Mouse (Mus musculus) intestine, embryonic 16.5 days (tissue): Measurements from ENCODE around the gene Tfb1m. TPM values are rescaled to one million over a fixed set of nuclear protein-coding genes. Genes with fewer than 3 reads are reported as not detected.

Experiments used
- ATAC-seq: fragments of 200-750 bp; cut with Nextera tagmentation; 2 replicates; pipeline ENCODE4 v1.8.0; 2017; ENCODE audit warnings: moderate TSS enrichment, moderate library complexity
- H3K27ac ChIP-seq: fragments of 300-500 bp; sonication (generic); 2 replicates; pipeline ENCODE4 v1.5.1; 2014; ENCODE audit warnings: mild to moderate bottlenecking, low read length
- H3K27me3 ChIP-seq: fragments of 300-500 bp; sonication (generic); replicated peaks from 2 replicates; pipeline ENCODE4 v1.6.1; 2014; ENCODE audit warnings: low read length, control low read depth, mixed read lengths; ENCODE audit not compliant: control insufficient read depth, insufficient read depth
- H3K36me3 ChIP-seq: fragments of 300-500 bp; sonication (generic); 2 replicates; pipeline ENCODE4 v1.6.1; 2014; ENCODE audit warnings: low read length, control low read depth; ENCODE audit not compliant: control insufficient read depth, insufficient read depth
- H3K4me1 ChIP-seq: fragments of 300-500 bp; sonication (generic); 2 replicates; pipeline ENCODE4 v1.6.1; 2014; ENCODE audit warnings: low read length, control low read depth, mixed read lengths; ENCODE audit not compliant: control insufficient read depth, insufficient read depth
- H3K4me2 ChIP-seq: fragments of 300-500 bp; sonication (generic); 2 replicates; pipeline ENCODE4 v1.6.1; 2014; ENCODE audit warnings: low read depth, low read length, control low read depth
- H3K4me3 ChIP-seq: fragments of 300-500 bp; sonication (generic); 2 replicates; pipeline ENCODE4 v1.5.1; 2014; ENCODE audit warnings: mild to moderate bottlenecking, low read length
- H3K9ac ChIP-seq: fragments of 300-500 bp; sonication (generic); 2 replicates; pipeline ENCODE4 v1.6.1; 2014; ENCODE audit warnings: low read depth, low read length
- H3K9me3 ChIP-seq: fragments of 300-500 bp; sonication (generic); 2 replicates; pipeline ENCODE4 v1.6.1; 2016; ENCODE audit warnings: low read length, control low read depth; ENCODE audit not compliant: control insufficient read depth
- WGBS: fragments of 180-500 bp; shearing (Covaris S2); extraction: QIAGEN DNeasy Blood & Tissue Kit; methylation state at CpG from one replicate; pipeline ENCODE4 v1.1.7; 2014; 5-methylcytosine and 5-hydroxymethylcytosine counted together
- polyA plus RNA-seq: library from polyadenylated mRNA; unstranded; fragments of >200 nt; fragmentation: Nextera tagmentation; extraction: Ambion mirVana; gene quantifications from 2 replicates; pipeline ENCODE4 v1.2.1, GENCODE M21; 2015

Gene Tfb1m
- polyA plus RNA-seq, 1 experiment from 2014 or later, result 15.6 TPM

DNA sequence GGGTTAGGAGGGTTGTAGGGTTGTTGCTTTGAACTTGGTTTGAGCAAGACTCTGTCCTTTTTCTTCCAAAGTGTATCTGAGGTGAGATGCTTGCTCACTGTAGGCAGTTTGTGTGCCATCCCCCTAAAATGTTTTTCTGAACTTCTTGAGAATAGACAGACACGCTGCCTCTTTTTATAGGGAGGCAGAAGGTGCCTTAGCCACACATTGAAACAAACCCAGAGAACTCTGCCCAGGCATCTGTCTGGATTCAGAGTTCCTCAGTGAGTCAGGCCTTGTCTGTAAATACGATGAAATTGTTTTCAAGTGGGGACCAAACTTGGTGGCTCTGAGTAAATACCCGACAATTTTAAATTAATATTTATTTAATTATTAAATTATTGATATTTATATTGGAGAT, 59.0 kb downstream of the Tfb1m start:
- H3K4me3 ChIP-seq, result no peak overlapping the region
- H3K27ac ChIP-seq, result no peak overlapping the region
- H3K36me3 ChIP-seq, result no peaks in the 10 kb centered on the region
- WGBS, result 77% methylated on average over 3 of the region's 3 CpGs
- H3K9me3 ChIP-seq, result no peaks in the 10 kb centered on the region
- no peaks in the 10 kb centered on the region for H3K27me3 ChIP-seq
- no peak for ATAC-seq
- H3K4me1 ChIP-seq, result no peaks in the 10 kb centered on the region
- no peak overlapping the region for H3K4me2 ChIP-seq
- no peak overlapping the region for H3K9ac ChIP-seq

DNA sequence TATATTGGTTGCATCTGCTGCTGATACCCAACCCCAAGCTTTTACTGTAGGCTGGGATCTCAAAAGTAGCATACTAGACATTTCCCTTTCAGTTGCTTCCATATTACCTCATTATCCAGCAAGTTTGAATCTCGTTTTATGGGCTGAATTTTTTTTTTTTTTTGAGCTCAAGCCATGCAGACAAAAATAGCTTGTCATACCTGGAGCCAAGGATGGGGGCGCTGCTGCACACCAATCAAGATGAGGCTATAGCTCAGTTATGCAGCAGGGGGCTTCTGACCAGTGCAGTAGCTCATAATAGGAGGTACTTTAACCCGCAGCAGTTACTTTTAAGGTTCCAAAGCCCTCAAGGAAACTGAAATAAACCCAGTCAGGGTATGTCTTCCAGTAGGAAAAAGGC, 59.5 kb downstream of the Tfb1m start:
- H3K27me3 ChIP-seq, result no peaks in the 10 kb centered on the region
- 29% methylated on average over 3 of the region's 3 CpGs for WGBS
- H3K9me3 ChIP-seq, result no peaks in the 10 kb centered on the region
- H3K27ac ChIP-seq, result no peak overlapping the region
- no peaks in the 10 kb centered on the region for H3K36me3 ChIP-seq
- H3K4me2 ChIP-seq, result no peak overlapping the region
- no peak for ATAC-seq
- no peaks in the 10 kb centered on the region for H3K4me1 ChIP-seq
- no peak overlapping the region for H3K9ac ChIP-seq
- no peak overlapping the region for H3K4me3 ChIP-seq

- Histone ChIP-seq H3K9ac (no peak overlapping the region), H3K27ac (no peak overlapping the region), H3K36me3 (no peaks in the 10 kb centered on the region), H3K4me3 (no peak overlapping the region), H3K9me3 (no peaks in the 10 kb centered on the region), H3K4me1 (no peaks in the 10 kb centered on the region), H3K27me3 (no peaks in the 10 kb centered on the region), H3K4me2 (no peak overlapping the region)
- 84% methylated on average over 3 of the region's 3 CpGs for WGBS
- peak; percentile 67 for ATAC-seq
These were observed 61.5 kb downstream of the Tfb1m start for GRCm38 (mm10) chr17:3496080-3496479.

DNA sequence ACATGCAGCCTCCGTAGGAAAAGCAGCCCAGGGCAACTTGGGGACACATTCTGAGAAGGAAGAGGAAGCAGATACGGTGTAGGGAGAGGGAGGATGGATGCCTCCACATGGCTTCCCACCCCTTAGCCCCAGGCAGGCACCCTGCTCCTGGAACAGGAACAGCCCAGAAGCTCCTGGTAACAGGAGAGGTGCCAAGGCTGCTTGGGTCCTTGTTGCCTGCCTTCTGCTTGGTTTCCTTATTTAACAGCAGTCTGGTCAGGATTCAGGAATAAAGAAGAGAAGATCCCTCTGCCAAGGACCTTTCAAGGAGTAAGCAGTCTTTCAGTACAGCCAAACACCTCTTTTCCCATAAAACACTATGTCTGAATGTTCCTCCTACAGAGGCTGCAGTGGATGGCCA, 62.0 kb downstream of the Tfb1m start:
- Histone ChIP-seq H3K27me3 (no peaks in the 10 kb centered on the region), H3K4me2 (no peak overlapping the region), H3K9ac (no peak overlapping the region), H3K9me3 (no peaks in the 10 kb centered on the region), H3K27ac (no peak overlapping the region), H3K4me3 (no peak overlapping the region), H3K4me1 (no peaks in the 10 kb centered on the region), H3K36me3 (no peaks in the 10 kb centered on the region)
- WGBS, result 64% methylated on average over 2 of the region's 2 CpGs
- ATAC-seq, result no peak

GRCm38 (mm10) chr17:3491667-3492066, 65.9 kb downstream of the Tfb1m start:
- Histone ChIP-seq H3K4me2 (no peak overlapping the region), H3K9me3 (no peaks in the 10 kb centered on the region), H3K27me3 (no peaks in the 10 kb centered on the region), H3K4me1 (no peaks in the 10 kb centered on the region), H3K27ac (no peak overlapping the region), H3K4me3 (no peak overlapping the region), H3K9ac (no peak overlapping the region), H3K36me3 (no peaks in the 10 kb centered on the region)
- no peak for ATAC-seq
- WGBS, result 81% methylated on average over 6 of the region's 6 CpGs

DNA sequence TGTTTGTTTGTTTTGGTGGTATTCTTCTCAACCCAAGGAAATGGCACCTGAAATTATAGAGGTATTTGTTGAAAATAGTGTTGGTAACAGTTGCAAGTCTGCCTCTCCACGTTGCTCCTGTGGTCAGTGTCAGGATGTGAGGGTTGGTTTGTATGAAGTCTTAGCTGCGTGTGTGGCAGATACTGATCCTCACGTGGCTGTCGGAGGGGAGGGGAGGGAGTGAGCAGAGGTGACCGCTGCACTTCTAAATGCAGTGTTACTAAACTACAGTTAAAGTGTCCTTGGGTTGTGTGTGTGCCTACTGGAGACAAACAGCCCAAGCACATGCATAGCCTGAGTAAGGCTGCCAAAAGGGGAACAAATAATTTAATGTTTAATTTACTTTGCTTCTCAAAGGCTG, 66.5 kb downstream of the Tfb1m start:
- no peaks in the 10 kb centered on the region for H3K9me3 ChIP-seq
- H3K4me3 ChIP-seq, result no peak overlapping the region
- no peaks in the 10 kb centered on the region for H3K4me1 ChIP-seq

GRCm38 (mm10) chr17:3490216-3490895, 67.2 kb downstream of the Tfb1m start:
- Histone ChIP-seq H3K27me3 (no peaks in the 10 kb centered on the region), H3K36me3 (no peaks in the 10 kb centered on the region), H3K9me3 (no peaks in the 10 kb centered on the region), H3K4me1 (no peaks in the 10 kb centered on the region), H3K4me2 (no peak overlapping the region), H3K4me3 (no peak overlapping the region), H3K9ac (no peak overlapping the region), H3K27ac (no peak overlapping the region)
- ATAC-seq, result no peak
- 89% methylated on average over 11 of the region's 11 CpGs for WGBS

More for the DNA sequence above, 66.5 kb downstream of the Tfb1m start:
- Histone ChIP-seq H3K36me3 (no peaks in the 10 kb centered on the region), H3K4me2 (no peak overlapping the region), H3K27ac (no peak overlapping the region), H3K27me3 (no peaks in the 10 kb centered on the region), H3K9ac (no peak overlapping the region)
- 66% methylated on average over 5 of the region's 5 CpGs for WGBS
- no peak for ATAC-seq

- Histone ChIP-seq H3K4me3 (no peak overlapping the region), H3K36me3 (no peaks in the 10 kb centered on the region), H3K4me1 (no peaks in the 10 kb centered on the region), H3K27ac (no peak overlapping the region), H3K27me3 (no peaks in the 10 kb centered on the region), H3K4me2 (no peak overlapping the region), H3K9ac (no peak overlapping the region), H3K9me3 (no peaks in the 10 kb centered on the region)
- ATAC-seq, result peak; percentile 71; the same call in 1 of the 2 replicates
- 59% methylated on average over 12 of the region's 12 CpGs for WGBS
These were observed 69.6 kb downstream of the Tfb1m start for GRCm38 (mm10) chr17:3487721-3488601.

GRCm38 (mm10) chr17:3487211-3487610, 70.4 kb downstream of the Tfb1m start:
- Histone ChIP-seq H3K4me2 (no peak overlapping the region), H3K9me3 (no peaks in the 10 kb centered on the region), H3K27me3 (no peaks in the 10 kb centered on the region), H3K9ac (no peak overlapping the region), H3K36me3 (no peaks in the 10 kb centered on the region), H3K4me3 (no peak overlapping the region), H3K27ac (no peak overlapping the region), H3K4me1 (no peaks in the 10 kb centered on the region)
- no peak for ATAC-seq
- 91% methylated on average over 4 of the region's 4 CpGs for WGBS
